Mouse (Mus musculus): Measurements from ENCODE around the gene Bloc1s5. TPM values are rescaled to one million over a fixed set of nuclear protein-coding genes. Genes with fewer than 3 reads are reported as not detected.

Bloc1s5 gene
- polyA plus RNA-seq, 1 experiment from 2014 or later = 12.5 TPM

GRCm38 (mm10) chr13:38615656-38616055, 19.3 kb downstream of the Bloc1s5 start:
- H3K4me3 ChIP-seq (ENCODE audit: low read depth, low read length) = no peak overlapping the region
- 84% methylated on average over 5 of the region's 5 CpGs for WGBS
- ATAC-seq (ENCODE audit: low FRiP score, low TSS enrichment) (no peak), DNase-seq (ENCODE audit: low spot score) (no peak)
- H3K4me1 ChIP-seq (replicated peaks; ENCODE audit: control insufficient read depth, insufficient read depth) = no peaks in the 10 kb centered on the region
- no peaks in the 10 kb centered on the region for H3K27me3 ChIP-seq (ENCODE audit: control insufficient read depth, insufficient read depth, low read length)
- H3K9ac ChIP-seq (ENCODE audit: low read length) = no peak overlapping the region
- no peak overlapping the region for H3K27ac ChIP-seq (replicated peaks)
- H3K36me3 ChIP-seq (ENCODE audit: control insufficient read depth, insufficient read depth, low read length) = no peaks in the 10 kb centered on the region; the same call in 1 of the 2 replicates
- no peak for TF ChIP-seq CTCF (IDR thresholded peaks at IDR 0.05; ENCODE audit: low read depth)
- no peak for TF ChIP-seq EP300 (optimal IDR thresholded peaks at IDR 0.05)
- H3K4me2 ChIP-seq (replicated peaks; ENCODE audit: low read depth) = no peak overlapping the region
- H3K9me3 ChIP-seq (ENCODE audit: control insufficient read depth, low read length) = no peaks in the 10 kb centered on the region

- no peak overlapping the region for H3K9ac ChIP-seq (ENCODE audit: low read length)
Measured at GRCm38 (mm10) chr13:38614298-38614697, 20.6 kb downstream of the Bloc1s5 start.

GRCm38 (mm10) chr13:38613583-38613982, 21.3 kb downstream of the Bloc1s5 start:
- no peak overlapping the region for H3K4me2 ChIP-seq (replicated peaks; ENCODE audit: low read depth)
- H3K27me3 ChIP-seq (ENCODE audit: control insufficient read depth, insufficient read depth, low read length) = no peaks in the 10 kb centered on the region
- H3K36me3 ChIP-seq (ENCODE audit: control insufficient read depth, insufficient read depth, low read length) = no peaks in the 10 kb centered on the region; the same call in 1 of the 2 replicates
- no peak overlapping the region for H3K9ac ChIP-seq (ENCODE audit: low read length)
- WGBS = 77% methylated on average over 8 of the region's 8 CpGs
- H3K9me3 ChIP-seq (ENCODE audit: control insufficient read depth, low read length) = no peaks in the 10 kb centered on the region
- H3K27ac ChIP-seq (replicated peaks) = no peak overlapping the region
- TF ChIP-seq EP300 (optimal IDR thresholded peaks at IDR 0.05) (no peak), CTCF (IDR thresholded peaks at IDR 0.05; ENCODE audit: low read depth) (no peak)
- ATAC-seq (ENCODE audit: low FRiP score, low TSS enrichment) (no peak), DNase-seq (ENCODE audit: low spot score) (no peak)
- H3K4me3 ChIP-seq (ENCODE audit: low read depth, low read length) = no peak overlapping the region
- no peaks in the 10 kb centered on the region for H3K4me1 ChIP-seq (replicated peaks; ENCODE audit: control insufficient read depth, insufficient read depth)

More at GRCm38 (mm10) chr13:38614298-38614697, 20.6 kb downstream of the Bloc1s5 start:
- DNase-seq (ENCODE audit: low spot score) (no peak), ATAC-seq (ENCODE audit: low FRiP score, low TSS enrichment) (no peak)
- TF ChIP-seq EP300 (optimal IDR thresholded peaks at IDR 0.05) = no peak
- no peak overlapping the region for H3K4me2 ChIP-seq (replicated peaks; ENCODE audit: low read depth)
- WGBS = 34% methylated on average over 5 of the region's 5 CpGs
- H3K4me3 ChIP-seq (ENCODE audit: low read depth, low read length) = no peak overlapping the region
- no peaks in the 10 kb centered on the region for H3K27me3 ChIP-seq (ENCODE audit: control insufficient read depth, insufficient read depth, low read length)
- no peaks in the 10 kb centered on the region for H3K4me1 ChIP-seq (replicated peaks; ENCODE audit: control insufficient read depth, insufficient read depth)
- H3K27ac ChIP-seq (replicated peaks) = no peak overlapping the region
- H3K9me3 ChIP-seq (ENCODE audit: control insufficient read depth, low read length) = no peaks in the 10 kb centered on the region
- no peaks in the 10 kb centered on the region; the same call in 1 of the 2 replicates for H3K36me3 ChIP-seq (ENCODE audit: control insufficient read depth, insufficient read depth, low read length)

GRCm38 (mm10) chr13:38612608-38613007, 22.3 kb downstream of the Bloc1s5 start:
- no peak for DNase-seq (ENCODE audit: low spot score)
- H3K27ac ChIP-seq (replicated peaks) = no peak overlapping the region
- ATAC-seq (ENCODE audit: low FRiP score, low TSS enrichment) = no peak
- TF ChIP-seq EP300 (optimal IDR thresholded peaks at IDR 0.05) = no peak
- TF ChIP-seq CTCF (IDR thresholded peaks at IDR 0.05; ENCODE audit: low read depth) = no peak
- 75% methylated on average over 9 of the region's 9 CpGs for WGBS
- H3K9ac ChIP-seq (ENCODE audit: low read length) = no peak overlapping the region
- H3K4me2 ChIP-seq (replicated peaks; ENCODE audit: low read depth) = no peak overlapping the region
- no peaks in the 10 kb centered on the region for H3K27me3 ChIP-seq (ENCODE audit: control insufficient read depth, insufficient read depth, low read length)
- H3K4me3 ChIP-seq (ENCODE audit: low read depth, low read length) = no peak overlapping the region
- no peaks in the 10 kb centered on the region for H3K9me3 ChIP-seq (ENCODE audit: control insufficient read depth, low read length)
- H3K4me1 ChIP-seq (replicated peaks; ENCODE audit: control insufficient read depth, insufficient read depth) = no peaks in the 10 kb centered on the region
- H3K36me3 ChIP-seq (ENCODE audit: control insufficient read depth, insufficient read depth, low read length) = no peaks in the 10 kb centered on the region; the same call in 1 of the 2 replicates

- no peak for ATAC-seq (ENCODE audit: low FRiP score, low TSS enrichment)
- TF ChIP-seq CTCF (IDR thresholded peaks at IDR 0.05; ENCODE audit: low read depth) (peak; percentile 31; the same call in 1 of the 2 replicates), EP300 (optimal IDR thresholded peaks at IDR 0.05) (no peak)
- 97% methylated on average over 4 of the region's 4 CpGs for WGBS
- no peak for DNase-seq (ENCODE audit: low spot score)
- H3K27me3 ChIP-seq (ENCODE audit: control insufficient read depth, insufficient read depth, low read length) = no peaks in the 10 kb centered on the region
- no peaks in the 10 kb centered on the region; the same call in 1 of the 2 replicates for H3K36me3 ChIP-seq (ENCODE audit: control insufficient read depth, insufficient read depth, low read length)
- no peaks in the 10 kb centered on the region for H3K9me3 ChIP-seq (ENCODE audit: control insufficient read depth, low read length)
- H3K27ac ChIP-seq (replicated peaks) = no peak overlapping the region
- H3K9ac ChIP-seq (ENCODE audit: low read length) = no peak overlapping the region
- H3K4me2 ChIP-seq (replicated peaks; ENCODE audit: low read depth) = no peak overlapping the region
- H3K4me3 ChIP-seq (ENCODE audit: low read depth, low read length) = no peak overlapping the region
- H3K4me1 ChIP-seq (replicated peaks; ENCODE audit: control insufficient read depth, insufficient read depth) = no peaks in the 10 kb centered on the region
Measured at GRCm38 (mm10) chr13:38612179-38612578, 22.7 kb downstream of the Bloc1s5 start.

GRCm38 (mm10) chr13:38610336-38610735, 24.6 kb downstream of the Bloc1s5 start:
- no peak for ATAC-seq (ENCODE audit: low FRiP score, low TSS enrichment)
- H3K4me3 ChIP-seq (ENCODE audit: low read depth, low read length) = no peak overlapping the region
- no peak overlapping the region for H3K4me2 ChIP-seq (replicated peaks; ENCODE audit: low read depth)
- H3K27me3 ChIP-seq (ENCODE audit: control insufficient read depth, insufficient read depth, low read length) = no peaks in the 10 kb centered on the region
- no peaks in the 10 kb centered on the region; the same call in 1 of the 2 replicates for H3K36me3 ChIP-seq (ENCODE audit: control insufficient read depth, insufficient read depth, low read length)
- no peak overlapping the region for H3K27ac ChIP-seq (replicated peaks)
- 74% methylated on average over 6 of the region's 6 CpGs for WGBS
- H3K4me1 ChIP-seq (replicated peaks; ENCODE audit: control insufficient read depth, insufficient read depth) = no peaks in the 10 kb centered on the region
- DNase-seq (ENCODE audit: low spot score) = no peak
- TF ChIP-seq CTCF (IDR thresholded peaks at IDR 0.05; ENCODE audit: low read depth) (no peak), EP300 (optimal IDR thresholded peaks at IDR 0.05) (no peak)
- no peak overlapping the region for H3K9ac ChIP-seq (ENCODE audit: low read length)
- H3K9me3 ChIP-seq (ENCODE audit: control insufficient read depth, low read length) = no peaks in the 10 kb centered on the region

All from stomach, postnatal 0 days (tissue).